Mouse (Mus musculus) heart, adult 2 months (tissue): Measurements from ENCODE around the gene Tuba3a. TPM values are rescaled to one million over a fixed set of nuclear protein-coding genes. Genes with fewer than 3 reads are reported as not detected.
A peak's percentile ranks its signal among the peaks of the same experiment; 100 is the strongest.

ENCODE experiments used
- DNase-seq, 2 experiments: peaks; one replicate each; pipeline ENCODE4 v3.0.0; 2021
- H3K27ac ChIP-seq: fragments of 200-600 bp; 2 replicates; pipeline ENCODE4 v1.8.1; 2022
- H3K27me3 ChIP-seq: fragments of 200-500 bp; 2 replicates; pipeline ENCODE4 v1.6.1; 2012; ENCODE audit warnings: mild to moderate bottlenecking, low read length, inconsistent platforms, mixed read lengths; ENCODE audit not compliant: control insufficient read depth, insufficient read depth
- H3K36me3 ChIP-seq: fragments of 200-500 bp; 2 replicates; pipeline ENCODE4 v1.6.1; 2012; ENCODE audit warnings: low read length, inconsistent platforms; ENCODE audit not compliant: control insufficient read depth, insufficient read depth
- H3K4me1 ChIP-seq: fragments of 200-500 bp; 2 replicates; pipeline ENCODE4 v1.6.1; 2011; ENCODE audit warnings: low read length; ENCODE audit not compliant: control insufficient read depth, insufficient read depth
- H3K4me3 ChIP-seq: fragments of 200-600 bp; 2 replicates; pipeline ENCODE4 v1.8.1; 2022
- H3K79me2 ChIP-seq: fragments of 200-500 bp; replicated peaks from 2 replicates; pipeline ENCODE4 v1.6.1; 2012; ENCODE audit warnings: mild to moderate bottlenecking, inconsistent platforms, low read length, moderate library complexity, mixed read lengths; ENCODE audit not compliant: control insufficient read depth, insufficient read depth
- H3K9ac ChIP-seq: fragments of 200-500 bp; 2 replicates; pipeline ENCODE4 v1.6.1; 2012; ENCODE audit warnings: low read depth, mild to moderate bottlenecking, control low read depth, inconsistent platforms, low read length, mixed read lengths
- CTCF ChIP-seq: fragments of 200-600 bp; IDR thresholded peaks from 2 replicates; pipeline ENCODE4 v1.8.1; 2022; ENCODE audit warnings: antibody characterized with exemption, mild to moderate bottlenecking, moderate library complexity
- EP300 ChIP-seq: fragments of 200-500 bp; IDR thresholded peaks from 2 replicates; pipeline ENCODE4 v1.6.1; 2011; ENCODE audit warnings: low read depth, low read length, control low read depth; ENCODE audit not compliant: insufficient read depth
- POLR2A ChIP-seq: fragments of 200-500 bp; IDR thresholded peaks from 2 replicates; pipeline ENCODE4 v1.6.1; 2011; ENCODE audit warnings: mild to moderate bottlenecking, low read depth, low read length, control low read depth; ENCODE audit not compliant: insufficient read depth
- WGBS: fragments of 180-500 bp; shearing (Covaris S2); methylation state at CpG from one replicate; pipeline ENCODE4 v1.1.7; 2018; 5-methylcytosine and 5-hydroxymethylcytosine counted together
- intact Hi-C: fragments of 180-260 bp; cut with DNase I; formaldehyde crosslinking; loops from one replicate; pipeline ENCODE4 v1.15.1; 2025
- polyA plus RNA-seq: library from polyadenylated mRNA; depleted of rRNA; stranded (reverse); fragments of >200 nt; gene quantifications from 2 replicates; pipeline ENCODE4 v1.2.3, GENCODE M21; 2012
- total RNA-seq, 2 experiments: library from RNA; stranded (reverse); gene quantifications; 2 replicates each; pipeline ENCODE4 v1.2.3; 2021

The Tuba3a gene
- total and polyA plus RNA-seq, 3 experiments, result 0.92 TPM; not detected in 2

DNA sequence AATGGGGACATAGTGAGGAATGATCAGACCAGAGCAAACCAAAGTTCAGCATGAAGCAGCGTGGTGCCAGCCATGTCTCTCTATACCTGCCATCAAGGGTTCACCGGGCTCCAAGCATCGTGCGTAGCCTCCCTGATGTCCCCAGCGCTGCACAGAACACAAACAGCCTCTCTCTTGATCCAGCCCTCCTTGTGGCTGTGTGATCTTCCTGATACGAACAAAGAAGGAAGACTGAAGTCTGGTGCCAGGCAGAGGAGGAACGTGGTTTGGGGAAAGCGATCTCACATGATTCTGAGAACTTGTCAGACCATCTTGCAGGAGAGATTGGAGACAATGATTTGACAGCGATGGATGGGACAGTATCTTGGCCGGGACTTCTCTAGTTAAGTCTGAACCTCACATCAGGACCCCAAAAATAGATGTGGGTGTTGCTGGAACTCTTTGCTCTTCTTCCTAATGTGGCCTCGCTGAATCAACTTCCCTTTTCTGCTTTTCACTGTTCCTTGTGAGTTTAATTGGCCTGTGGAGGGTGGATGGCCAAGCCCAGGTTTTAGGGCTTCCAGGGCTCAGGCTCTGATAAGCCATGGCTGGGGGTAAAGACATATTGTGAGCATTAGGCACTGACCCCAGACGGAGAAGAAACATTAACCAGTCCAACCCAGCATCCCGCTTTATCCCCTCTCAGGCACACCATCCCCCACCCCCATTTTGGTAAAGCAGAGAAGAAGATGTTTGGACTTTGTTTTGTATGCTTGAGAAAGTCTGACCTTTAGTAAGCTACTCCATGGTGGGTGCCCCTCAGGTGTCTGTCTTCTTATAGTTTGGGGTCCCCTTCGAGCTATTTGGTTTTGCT is 31.8 kb downstream of the Tuba3a start:
- WGBS, result 71% methylated on average over 14 of the region's 14 CpGs
- no peak for DNase-seq
- Histone ChIP-seq H3K36me3 (no peaks in the 10 kb centered on the region), H3K9ac (peak overlapping the region; percentile 14; the same call in 1 of the 2 replicates), H3K4me1 (no peaks in the 10 kb centered on the region), H3K4me3 (no peak overlapping the region), H3K79me2 (no peaks in the 10 kb centered on the region), H3K27me3 (no peaks in the 10 kb centered on the region), H3K27ac (no peak overlapping the region)
- TF ChIP-seq EP300 (no peak), POLR2A (peak; percentile 31; the same call in 1 of the 2 replicates)
- intact Hi-C loops, result no loop called here

DNA sequence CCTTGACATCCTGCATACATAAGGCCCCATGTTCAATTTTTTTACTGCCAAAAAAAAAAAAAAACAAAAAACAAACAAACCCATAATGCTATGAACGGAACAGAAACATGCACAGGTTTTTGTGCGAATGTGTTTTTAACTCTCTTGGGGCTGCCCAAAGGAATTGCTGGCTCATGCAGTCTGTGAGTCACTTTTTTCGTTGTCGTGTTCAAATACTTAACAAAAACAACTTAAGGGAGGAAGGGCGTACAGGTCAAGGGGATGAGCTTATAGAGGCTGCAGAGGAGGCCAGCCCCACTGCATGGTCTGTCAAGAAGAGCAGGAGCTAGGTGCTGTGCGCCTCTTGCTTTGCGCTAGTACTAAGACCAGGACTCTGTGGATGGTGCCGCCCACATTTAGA is 33.1 kb downstream of the Tuba3a start:
- Histone ChIP-seq H3K4me3 (no peak overlapping the region), H3K9ac (no peak overlapping the region), H3K36me3 (no peaks in the 10 kb centered on the region), H3K79me2 (no peaks in the 10 kb centered on the region), H3K27ac (no peak overlapping the region), H3K27me3 (no peaks in the 10 kb centered on the region), H3K4me1 (no peaks in the 10 kb centered on the region)
- intact Hi-C loops, result no loop called here
- 73% methylated on average over 8 of the region's 8 CpGs for WGBS
- no peak for TF ChIP-seq CTCF
- no peak for TF ChIP-seq POLR2A
- no peak for TF ChIP-seq EP300
- DNase-seq, result no peak

DNA sequence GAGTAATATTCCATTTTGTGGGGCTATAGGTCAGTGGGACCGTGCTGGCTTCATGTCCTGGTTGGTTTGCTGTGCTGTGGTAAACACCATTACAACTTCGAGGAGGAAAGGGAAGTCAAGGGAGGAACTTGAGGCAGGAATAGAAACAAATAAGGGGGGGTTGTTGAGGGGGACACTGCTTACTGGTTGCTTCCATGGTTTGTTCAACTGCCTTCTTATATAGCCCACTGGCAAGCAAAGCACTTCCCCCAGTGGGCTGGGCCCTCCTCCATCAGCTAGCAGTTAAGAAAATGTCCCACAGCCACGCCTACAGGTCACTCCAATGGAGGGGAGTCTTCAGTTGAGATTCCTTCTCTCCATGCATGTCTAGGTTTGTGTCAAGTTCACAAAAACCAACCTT is 33.6 kb downstream of the Tuba3a start:
- Histone ChIP-seq H3K27ac (no peak overlapping the region), H3K4me1 (no peaks in the 10 kb centered on the region), H3K36me3 (no peaks in the 10 kb centered on the region), H3K9ac (no peak overlapping the region), H3K27me3 (no peaks in the 10 kb centered on the region), H3K79me2 (no peaks in the 10 kb centered on the region), H3K4me3 (no peak overlapping the region)
- DNase-seq, result no peak
- intact Hi-C loops, result no loop called here
- whole genome bisulfite sequencing, result 57% methylated on average over 3 of the region's 3 CpGs
- TF ChIP-seq POLR2A (no peak), EP300 (no peak), CTCF (no peak)

DNA sequence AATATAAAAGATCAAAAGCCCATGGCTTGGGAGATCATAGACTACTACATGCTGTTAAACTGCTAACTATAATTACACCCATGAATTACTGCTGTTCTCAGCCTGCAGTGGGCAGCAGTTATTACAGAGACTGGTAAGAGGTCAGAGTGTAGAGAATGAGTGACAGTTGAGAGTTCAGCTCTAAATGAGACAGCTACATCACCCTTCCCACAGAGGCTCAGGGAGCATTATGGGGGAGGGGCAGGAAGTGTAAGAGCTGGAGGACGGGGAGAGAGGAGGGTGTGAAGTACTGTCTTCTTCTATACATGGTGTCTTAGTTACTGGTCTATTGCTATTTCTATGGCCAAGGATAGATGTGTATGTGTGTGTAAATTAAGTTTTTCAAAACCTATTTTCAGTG is 41.3 kb downstream of the Tuba3a start:
- 27% methylated on average over 1 of the region's 1 CpGs for WGBS
- Histone ChIP-seq H3K4me3 (no peak overlapping the region), H3K4me1 (no peaks in the 10 kb centered on the region), H3K27me3 (no peaks in the 10 kb centered on the region), H3K27ac (no peak overlapping the region), H3K9ac (no peak overlapping the region), H3K36me3 (no peaks in the 10 kb centered on the region), H3K79me2 (no peaks in the 10 kb centered on the region)
- TF ChIP-seq POLR2A, result no peak
- no peak for TF ChIP-seq EP300
- TF ChIP-seq CTCF, result no peak
- intact Hi-C loops, result no loop called here
- DNase-seq, result no peak

DNA sequence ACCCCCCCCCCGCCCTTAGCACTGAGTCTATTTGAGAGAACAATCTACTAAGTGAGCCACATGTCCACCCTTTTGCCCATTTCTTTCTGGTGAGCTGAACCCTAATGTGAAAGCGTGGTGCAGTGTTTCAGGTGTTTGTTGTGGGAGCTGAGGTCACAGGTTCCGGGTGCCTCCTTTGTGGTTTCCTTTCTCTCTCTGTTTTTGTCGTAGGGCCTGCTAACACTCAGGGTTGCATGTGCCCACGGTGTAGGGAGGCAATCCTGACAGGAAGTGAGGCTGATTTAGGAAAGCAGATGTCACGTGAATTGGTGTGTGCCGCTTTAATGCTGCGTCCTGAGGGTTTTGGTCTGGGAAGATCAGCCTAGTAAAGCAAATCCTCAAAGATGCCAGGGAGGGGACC is 44.3 kb downstream of the Tuba3a start:
- 70% methylated on average over 8 of the region's 8 CpGs for WGBS
- no peak for DNase-seq
- intact Hi-C loops, result no loop called here
- Histone ChIP-seq H3K4me1 (no peaks in the 10 kb centered on the region), H3K9ac (no peak overlapping the region), H3K79me2 (no peaks in the 10 kb centered on the region), H3K36me3 (no peaks in the 10 kb centered on the region), H3K27me3 (no peaks in the 10 kb centered on the region), H3K4me3 (no peak overlapping the region), H3K27ac (no peak overlapping the region)
- no peak for TF ChIP-seq POLR2A
- no peak for TF ChIP-seq EP300
- no peak for TF ChIP-seq CTCF

DNA sequence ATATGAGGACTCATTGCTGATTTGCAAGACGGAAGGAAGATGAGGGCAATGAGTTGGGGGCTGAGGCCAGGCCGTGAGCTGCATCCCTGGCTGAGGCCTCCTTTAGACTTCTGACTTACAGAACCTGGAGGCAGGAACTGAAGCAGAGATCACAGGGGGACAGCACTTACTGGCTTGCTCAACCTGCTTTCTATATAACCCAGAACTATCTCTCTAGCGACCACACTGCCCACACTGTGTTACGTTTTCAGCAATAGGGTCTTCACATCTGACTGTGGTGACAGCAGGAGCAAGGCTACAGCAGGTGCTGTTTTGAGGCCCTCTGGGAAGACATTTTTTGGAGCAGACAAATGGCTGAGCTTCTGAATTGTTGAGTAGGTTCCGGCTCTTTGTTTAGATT is 45.2 kb downstream of the Tuba3a start:
- Histone ChIP-seq H3K4me3 (no peak overlapping the region), H3K27ac (no peak overlapping the region), H3K27me3 (no peaks in the 10 kb centered on the region), H3K36me3 (no peaks in the 10 kb centered on the region), H3K79me2 (no peaks in the 10 kb centered on the region), H3K4me1 (no peaks in the 10 kb centered on the region), H3K9ac (no peak overlapping the region)
- WGBS, result 89% methylated on average over 5 of the region's 5 CpGs
- TF ChIP-seq POLR2A, result no peak
- DNase-seq, result no peak
- intact Hi-C loops, result no loop called here
